Mouse (Mus musculus) midbrain, embryonic 15.5 days (tissue): ENCODE measurements around the gene 4930430F08Rik. TPM values are rescaled to one million over a fixed set of nuclear protein-coding genes. Genes with fewer than 3 reads are reported as not detected.
"Not testable (repeated sequence)": the region's sequence is repeated elsewhere in the genome, so short reads cannot be mapped to it uniquely, and the experiment has no call there.

Experiments used
- ATAC-seq: fragments of 200-750 bp; cut with Nextera tagmentation; replicated peaks from 2 replicates; pipeline ENCODE4 v1.8.0; 2017; ENCODE audit warnings: moderate TSS enrichment
- H3K27ac ChIP-seq: fragments of 300-500 bp; sonication (generic); 2 replicates; pipeline ENCODE4 v1.5.1; 2015; ENCODE audit warnings: mild to moderate bottlenecking, inconsistent platforms
- H3K27me3 ChIP-seq: fragments of 300-500 bp; sonication (generic); replicated peaks from 2 replicates; pipeline ENCODE4 v1.6.1; 2015; ENCODE audit warnings: inconsistent platforms
- H3K36me3 ChIP-seq: fragments of 300-500 bp; sonication (generic); replicated peaks from 2 replicates; pipeline ENCODE4 v1.6.1; 2015; ENCODE audit warnings: inconsistent platforms
- H3K4me1 ChIP-seq: fragments of 300-500 bp; sonication (generic); 2 replicates; pipeline ENCODE4 v1.6.1; 2015; ENCODE audit warnings: inconsistent platforms
- H3K4me2 ChIP-seq: fragments of 300-500 bp; sonication (generic); 2 replicates; pipeline ENCODE4 v1.6.1; 2015; ENCODE audit warnings: inconsistent platforms, mild to moderate bottlenecking, moderate library complexity
- H3K4me3 ChIP-seq: fragments of 300-500 bp; sonication (generic); 2 replicates; pipeline ENCODE4 v1.5.1; 2015; ENCODE audit warnings: mild to moderate bottlenecking, inconsistent platforms
- H3K9ac ChIP-seq: fragments of 300-500 bp; sonication (generic); 2 replicates; pipeline ENCODE4 v1.6.1; 2015; ENCODE audit warnings: mild to moderate bottlenecking, inconsistent platforms
- H3K9me3 ChIP-seq: fragments of 300-500 bp; sonication (generic); 2 replicates; pipeline ENCODE4 v1.6.1; 2016; ENCODE audit warnings: inconsistent platforms
- WGBS: fragments of 180-500 bp; shearing (Covaris S2); methylation state at CpG from one replicate; pipeline ENCODE4 v1.1.7; 2015; ENCODE audit warnings: mixed read lengths; 5-methylcytosine and 5-hydroxymethylcytosine counted together
- polyA plus RNA-seq: library from polyadenylated mRNA; unstranded; fragments of >200 nt; fragmentation: Nextera tagmentation; extraction: Ambion mirVana; gene quantifications from 2 replicates; pipeline ENCODE4 v1.2.1, GENCODE M21; 2015

4930430F08Rik gene
- polyA plus RNA-seq, 1 experiment from 2014 or later = 13.9 TPM

- no peaks in the 10 kb centered on the region for H3K9me3 ChIP-seq
- no peak overlapping the region for H3K27ac ChIP-seq
- no peak overlapping the region for H3K4me3 ChIP-seq
- 93% methylated on average over 7 of the region's 7 CpGs for WGBS
- H3K27me3 ChIP-seq = no peaks in the 10 kb centered on the region
- H3K36me3 ChIP-seq = peaks cover 25% of the 10 kb centered on the region
- no peaks in the 10 kb centered on the region for H3K4me1 ChIP-seq
- no peak overlapping the region for H3K4me2 ChIP-seq
- no peak for ATAC-seq
- H3K9ac ChIP-seq = no peak overlapping the region
Measured at GRCm38 (mm10) chr10:100575294-100575693, 14.9 kb downstream of the 4930430F08Rik start.

- Histone ChIP-seq H3K9ac (no peak overlapping the region), H3K9me3 (no peaks in the 10 kb centered on the region), H3K36me3 (peaks cover 25% of the 10 kb centered on the region), H3K4me3 (no peak overlapping the region), H3K27ac (no peak overlapping the region), H3K4me2 (no peak overlapping the region), H3K27me3 (no peaks in the 10 kb centered on the region), H3K4me1 (no peaks in the 10 kb centered on the region)
- 91% methylated on average over 7 of the region's 7 CpGs for WGBS
- ATAC-seq = no peak
Measured at GRCm38 (mm10) chr10:100574505-100575149, 15.6 kb downstream of the 4930430F08Rik start.

GRCm38 (mm10) chr10:100571707-100572106 is 18.5 kb downstream of the 4930430F08Rik start:
- no peaks in the 10 kb centered on the region for H3K27me3 ChIP-seq
- 93% methylated on average over 3 of the region's 3 CpGs for WGBS
- peaks cover 21% of the 10 kb centered on the region for H3K36me3 ChIP-seq
- no peak for ATAC-seq
- H3K9ac ChIP-seq = no peak overlapping the region
- H3K4me2 ChIP-seq = no peak overlapping the region
- H3K4me1 ChIP-seq = no peaks in the 10 kb centered on the region
- H3K27ac ChIP-seq = no peak overlapping the region
- no peaks in the 10 kb centered on the region for H3K9me3 ChIP-seq
- H3K4me3 ChIP-seq = no peak overlapping the region

- ATAC-seq = no peak
Measured at GRCm38 (mm10) chr10:100564112-100564511, 26.1 kb downstream of the 4930430F08Rik start.

GRCm38 (mm10) chr10:100560194-100560883 is 29.9 kb downstream of the 4930430F08Rik start:
- WGBS = 96% methylated on average over 3 of the region's 3 CpGs
- H3K4me1 ChIP-seq, H3K27me3 ChIP-seq, ATAC-seq, H3K9ac ChIP-seq, H3K27ac ChIP-seq, H3K4me2 ChIP-seq, H3K4me3 ChIP-seq, H3K9me3 ChIP-seq: not testable (repeated sequence)
- peaks cover 19% of the 10 kb centered on the region for H3K36me3 ChIP-seq

More at GRCm38 (mm10) chr10:100564112-100564511, 26.1 kb downstream of the 4930430F08Rik start:
- WGBS = 92% methylated on average over 3 of the region's 3 CpGs
- H3K36me3 ChIP-seq = peaks cover 23% of the 10 kb centered on the region
- no peak overlapping the region for H3K9ac ChIP-seq
- no peak overlapping the region for H3K4me3 ChIP-seq
- no peaks in the 10 kb centered on the region for H3K4me1 ChIP-seq
- H3K9me3 ChIP-seq = no peaks in the 10 kb centered on the region
- H3K4me2 ChIP-seq = no peak overlapping the region
- no peaks in the 10 kb centered on the region for H3K27me3 ChIP-seq
- no peak overlapping the region for H3K27ac ChIP-seq

- ATAC-seq = no peak
- H3K9ac ChIP-seq = no peak overlapping the region
- no peak overlapping the region for H3K4me2 ChIP-seq
- no peaks in the 10 kb centered on the region for H3K9me3 ChIP-seq
- no peak overlapping the region for H3K4me3 ChIP-seq
- 0 out of 2 replicates have a peak, but pooled peaks cover 8% of the 10 kb centered on the region for H3K36me3 ChIP-seq
- no peaks in the 10 kb centered on the region for H3K27me3 ChIP-seq
- 53% methylated on average over 3 of the region's 3 CpGs for WGBS
- no peak overlapping the region for H3K27ac ChIP-seq
- no peaks in the 10 kb centered on the region for H3K4me1 ChIP-seq
Measured at GRCm38 (mm10) chr10:100556566-100557175, 33.6 kb downstream of the 4930430F08Rik start.

GRCm38 (mm10) chr10:100524499-100525390 is 65.5 kb downstream of the 4930430F08Rik start:
- Histone ChIP-seq H3K9me3 (no peaks in the 10 kb centered on the region), H3K27ac (no peak overlapping the region), H3K4me2 (no peak overlapping the region), H3K4me3 (no peak overlapping the region), H3K27me3 (no peaks in the 10 kb centered on the region), H3K9ac (no peak overlapping the region), H3K4me1 (no peaks in the 10 kb centered on the region), H3K36me3 (no peaks in the 10 kb centered on the region; the same call in 1 of the 2 replicates)
- no peak for ATAC-seq
- 92% methylated on average over 9 of the region's 9 CpGs for WGBS

- Histone ChIP-seq H3K4me2 (no peak overlapping the region), H3K9me3 (no peaks in the 10 kb centered on the region), H3K27ac (no peak overlapping the region), H3K4me1 (no peaks in the 10 kb centered on the region), H3K9ac (no peak overlapping the region), H3K27me3 (no peaks in the 10 kb centered on the region), H3K4me3 (no peak overlapping the region), H3K36me3 (no peaks in the 10 kb centered on the region; the same call in 1 of the 2 replicates)
- WGBS = 89% methylated on average over 9 of the region's 9 CpGs
- no peak for ATAC-seq
Measured at GRCm38 (mm10) chr10:100522330-100522729, 67.9 kb downstream of the 4930430F08Rik start.

Other genes with a start within 250 kb of the 4930430F08Rik start
- not detected in 2 replicates for gene Gm4302, start 249.6 kb downstream of the 4930430F08Rik start, polyA plus RNA-seq
- gene Gm4303, start 244.5 kb downstream of the 4930430F08Rik start, polyA plus RNA-seq = not detected in 2 replicates
- gene Gm4305, start 239.3 kb downstream of the 4930430F08Rik start, polyA plus RNA-seq = not detected in 2 replicates
- not detected in 2 replicates for gene Gm4307, start 229.1 kb downstream of the 4930430F08Rik start, polyA plus RNA-seq
- not detected in 2 replicates for gene Gm4312, start 207.9 kb downstream of the 4930430F08Rik start, polyA plus RNA-seq
- gene Tmtc3, start 103.1 kb downstream of the 4930430F08Rik start, polyA plus RNA-seq = 10.0 and 11.5 TPM in 2 replicates
- 6.3 and 6.9 TPM in 2 replicates for gene Cep290, start 102.9 kb downstream of the 4930430F08Rik start, polyA plus RNA-seq
- gene 1700017N19Rik, start 61 bp upstream of the 4930430F08Rik start, polyA plus RNA-seq = 0.15 TPM in 1 of 2 replicates, not detected in the other